ENCODE assay signal across 8 mouse cellular contexts in the genomic region with DNA sequence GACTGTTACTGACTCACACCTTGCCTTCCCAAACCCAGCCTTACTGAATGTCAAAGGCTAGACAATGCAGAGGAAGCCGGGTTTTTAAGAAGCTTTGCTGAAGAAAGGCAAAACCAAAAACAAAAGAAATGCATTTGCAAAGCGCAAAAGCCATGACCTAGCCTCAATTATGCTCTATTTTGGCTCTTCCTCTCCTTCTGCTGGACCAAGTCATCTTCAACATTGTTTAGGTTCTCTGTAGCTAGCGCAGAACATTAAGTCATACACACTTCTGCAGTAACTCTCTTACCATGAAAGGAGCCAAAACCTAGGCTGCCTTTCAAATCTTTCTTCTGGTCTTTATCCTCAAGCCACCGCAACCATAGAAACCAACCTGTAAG. TPM values are rescaled to one million over a fixed set of nuclear protein-coding genes. Genes with fewer than 3 reads are reported as not detected.
A peak's percentile ranks its signal among the peaks of the same experiment; 100 is the strongest.
DNase-seq lines count a peak whose midpoint lies in the region; ATAC-seq and TF ChIP-seq lines count a peak whose summit lies in the region.

No protein-coding gene starts in this region.

- peaks cover 2 to 21% of the 10 kb centered on the region in 2 experiments; a peak in 3 of 4 replicates for H3K4me1 ChIP-seq in heart, embryonic 14.5 days (ENCODE audit: control insufficient read depth in 2 of 2, insufficient read depth in 2 of 2, low read length in 2 of 2)
- H3K4me1 ChIP-seq in heart, postnatal 0 days (ENCODE audit: control insufficient read depth, insufficient read depth): peaks cover 16% of the 10 kb centered on the region; the same call in 1 of the 2 replicates
- peaks cover 12% of the 10 kb centered on the region for H3K4me1 ChIP-seq in midbrain, embryonic 11.5 days (ENCODE audit: control insufficient read depth, insufficient read depth, low read length)

- H3K27ac ChIP-seq in heart, embryonic 14.5 days (replicated peaks in 1 of 2; ENCODE audit: control insufficient read depth in 1 of 2, insufficient read depth in 1 of 2, low read depth in 2 of 2, low read length in 2 of 2): peak overlapping the region; percentile 44 to 91; a peak in 2 of 4 replicates
- peak overlapping the region; percentile 84; the same call in 1 of the 2 replicates for H3K27ac ChIP-seq in heart, postnatal 0 days (ENCODE audit: low read depth)
- no peak overlapping the region; the same call in 1 of the 2 replicates for H3K27ac ChIP-seq in midbrain, embryonic 11.5 days (ENCODE audit: low read depth, low read length)

- 7% methylated on average over 4 of the region's 4 CpGs for WGBS in heart, embryonic 14.5 days
- WGBS in heart, postnatal 0 days: 7% methylated on average over 4 of the region's 4 CpGs
- WGBS in midbrain, embryonic 11.5 days: 3% methylated on average over 4 of the region's 4 CpGs

- TF ChIP-seq EP300 in heart, postnatal 0 days (IDR thresholded peaks at IDR 0.05; ENCODE audit: low read depth): no peak

- H3K9ac ChIP-seq in heart, embryonic 14.5 days (ENCODE audit: low read length): peak overlapping the region; percentile 96
- H3K9ac ChIP-seq in heart, postnatal 0 days (replicated peaks; ENCODE audit: low read depth, low read length): peak overlapping the region; percentile 93; the same call in 1 of the 2 replicates
- H3K9ac ChIP-seq in midbrain, embryonic 11.5 days (ENCODE audit: low read length): peak overlapping the region; percentile 97

- no peak for ATAC-seq in heart, embryonic 14.5 days (ENCODE audit: insufficient number of reproducible peaks, insufficient read depth, low FRiP score, low read depth)
- no peak for ATAC-seq in heart, postnatal 0 days (ENCODE audit: insufficient read depth, low read depth)
- ATAC-seq in midbrain, embryonic 11.5 days (ENCODE audit: low FRiP score): no peak

- no peaks in the 10 kb centered on the region for H3K36me3 ChIP-seq in heart, embryonic 14.5 days (ENCODE audit: control insufficient read depth, insufficient read depth, low read length)
- H3K36me3 ChIP-seq in heart, postnatal 0 days (replicated peaks; ENCODE audit: control insufficient read depth, insufficient read depth, low read length): no peaks in the 10 kb centered on the region
- H3K36me3 ChIP-seq in midbrain, embryonic 11.5 days (ENCODE audit: control insufficient read depth, insufficient read depth, low read length): no peaks in the 10 kb centered on the region

- peak overlapping the region; percentile 85 to 96 for H3K4me3 ChIP-seq in heart, embryonic 14.5 days (ENCODE audit: control insufficient read depth in 1 of 2, insufficient read depth in 1 of 2, low read depth in 1 of 2, low read length in 2 of 2)
- H3K4me3 ChIP-seq in heart, postnatal 0 days (ENCODE audit: low read depth, low read length): peak overlapping the region; percentile 97
- H3K4me3 ChIP-seq in midbrain, embryonic 11.5 days (ENCODE audit: low read depth, low read length): peak overlapping the region; percentile 96

- H3K9me3 ChIP-seq in heart, embryonic 14.5 days (ENCODE audit: control insufficient read depth, low read length): no peaks in the 10 kb centered on the region
- no peaks in the 10 kb centered on the region for H3K9me3 ChIP-seq in heart, postnatal 0 days (replicated peaks; ENCODE audit: control insufficient read depth, low read length)
- H3K9me3 ChIP-seq in midbrain, embryonic 11.5 days (ENCODE audit: control insufficient read depth, low read length): no peaks in the 10 kb centered on the region

- H3K27me3 ChIP-seq in heart, embryonic 14.5 days (ENCODE audit: control insufficient read depth, insufficient read depth, low read length): no peaks in the 10 kb centered on the region
- H3K27me3 ChIP-seq in heart, postnatal 0 days (ENCODE audit: control insufficient read depth, insufficient read depth, low read length): no peaks in the 10 kb centered on the region
- no peaks in the 10 kb centered on the region for H3K27me3 ChIP-seq in midbrain, embryonic 11.5 days (ENCODE audit: control insufficient read depth, insufficient read depth, low read length)

- DNase-seq in heart, adult 11 months: no peak
- DNase-seq in R1 (ENCODE audit: low read depth, low spot score): peak; percentile 16
- DNase-seq in heart, postnatal 0 days (ENCODE audit: low spot score): no peak
- DNase-seq in midbrain, embryonic 11.5 days (ENCODE audit: low spot score, missing footprints): peak; percentile 93
- no peak for DNase-seq in urinary bladder, postnatal 25 days (ENCODE audit: low spot score)
- DNase-seq in urinary bladder, adult 18-20 months (ENCODE audit: low spot score in 2 of 2): no peak
- no peak for DNase-seq in layer of hippocampus, adult 8-10 months (ENCODE audit: low spot score in 2 of 2)

- peak overlapping the region; percentile 81 for H3K4me2 ChIP-seq in heart, embryonic 14.5 days (ENCODE audit: low read length)
- H3K4me2 ChIP-seq in heart, postnatal 0 days (ENCODE audit: low read depth, low read length): peak overlapping the region; percentile 87
- H3K4me2 ChIP-seq in midbrain, embryonic 11.5 days: peak overlapping the region; percentile 91

- TF ChIP-seq CTCF in heart, postnatal 0 days (IDR thresholded peaks at IDR 0.05; ENCODE audit: low read depth): no peak

RNA-seq across cellular contexts. Expression of a gene that starts 1.5 kb away (rescaled TPM):
- polyA plus RNA-seq in heart, embryonic 14.5 days (2014; fragmentation: Nextera tagmentation; extraction: Ambion mirVana): 15.7 and 16.0 TPM in 2 replicates
- total RNA-seq in heart, postnatal 0 days (2014; rRNA removed; ENCODE audit: low replicate concordance): 17.3 and 30.7 TPM in 2 replicates
- 5.6 and 6.0 TPM in 2 replicates for polyA plus RNA-seq in heart, postnatal 0 days (2015; fragmentation: Nextera tagmentation; extraction: Ambion mirVana)
- 25.7 and 27.2 TPM in 2 replicates for polyA plus RNA-seq in midbrain, embryonic 11.5 days (2014; fragmentation: Nextera tagmentation; extraction: Ambion mirVana)
- 100 to 1,000 TPM; 174 to 221 (median 199) TPM for total RNA-seq in layer of hippocampus, adult 8-10 months (2022)

Comparison
In these comparisons a context has a peak if more than half of its experiments do, and no peak if none do; other contexts are left out.
1. DNase-seq: peak in R1 (single experiment) and midbrain, embryonic 11.5 days (single experiment); none in heart, adult 11 months (single experiment), heart, postnatal 0 days (single experiment), urinary bladder, postnatal 25 days (single experiment), urinary bladder, adult 18-20 months (0 of 2) and layer of hippocampus, adult 8-10 months (0 of 2).
2. Peak in every context shown above with its lines, with median percentiles within 50 percentile points of each other: H3K4me2 ChIP-seq, H3K4me3 ChIP-seq and H3K9ac ChIP-seq.